9 mouse cellular contexts compared by ENCODE assay signal in genomic region chr4:85096033-85096432, GRCm38 (mm10).
DNase-seq lines count a peak whose midpoint lies in the region; ATAC-seq lines count a peak whose summit lies in the region.
"Had no signal": no experiment of that assay in that cellular context is flagged by ENCODE, and none has a peak within 500 bp of the region (broad histone marks: within the 10 kb centered on the region; RNA-seq: fewer than 3 reads in every experiment).

No protein-coding gene starts in this region.

- 51% methylated on average over 4 of the region's 4 CpGs for WGBS in forebrain, embryonic 13.5 days
- 70% methylated on average over 4 of the region's 4 CpGs for WGBS in forebrain, embryonic 11.5 days
- 56% methylated on average over 4 of the region's 4 CpGs for WGBS in forebrain, embryonic 15.5 days
- WGBS in forebrain, embryonic 12.5 days: 59% methylated on average over 4 of the region's 4 CpGs
- 74% methylated on average over 4 of the region's 4 CpGs for WGBS in neural tube, embryonic 12.5 days

- no peak overlapping the region for H3K4me3 ChIP-seq in forebrain, embryonic 13.5 days
- no peak overlapping the region for H3K4me3 ChIP-seq in forebrain, embryonic 11.5 days (ENCODE audit: low read depth, low read length)
- H3K4me3 ChIP-seq in forebrain, embryonic 15.5 days: no peak overlapping the region
- H3K4me3 ChIP-seq in forebrain, embryonic 12.5 days (replicated peaks): no peak overlapping the region
- no peak overlapping the region for H3K4me3 ChIP-seq in neural tube, embryonic 12.5 days
- H3K4me3 ChIP-seq: embryonic facial prominence, embryonic 13.5 days; embryonic facial prominence, embryonic 15.5 days; erythroblast, embryonic 14.5 days had no signal

- no peaks in the 10 kb centered on the region for H3K9me3 ChIP-seq in forebrain, embryonic 13.5 days (replicated peaks)
- no peaks in the 10 kb centered on the region for H3K9me3 ChIP-seq in forebrain, embryonic 11.5 days (ENCODE audit: control insufficient read depth, low read length)
- H3K9me3 ChIP-seq in forebrain, embryonic 15.5 days: no peaks in the 10 kb centered on the region
- H3K9me3 ChIP-seq in forebrain, embryonic 12.5 days: no peaks in the 10 kb centered on the region
- H3K9me3 ChIP-seq in neural tube, embryonic 12.5 days: no peaks in the 10 kb centered on the region
- H3K9me3 ChIP-seq: embryonic facial prominence, embryonic 13.5 days; embryonic facial prominence, embryonic 15.5 days had no signal

- ATAC-seq in forebrain, embryonic 13.5 days: 0 out of 2 replicates have a peak, but pooled peaks have one; percentile 27
- ATAC-seq in forebrain, embryonic 11.5 days (replicated peaks; ENCODE audit: low FRiP score): no peak
- ATAC-seq in forebrain, embryonic 15.5 days (replicated peaks): peak; percentile 51; the same call in 1 of the 2 replicates
- no peak for ATAC-seq in forebrain, embryonic 12.5 days (ENCODE audit: low FRiP score)
- ATAC-seq in neural tube, embryonic 12.5 days (ENCODE audit: low FRiP score, low read depth): peak; percentile 50; the same call in 1 of the 2 replicates

- no peak for DNase-seq in forebrain, embryonic 11.5 days (ENCODE audit: low spot score)
- DNase-seq in neural tube, embryonic 10.5 days (ENCODE audit: extremely low spot score, low spot score): no peak

- peaks cover 3% of the 10 kb centered on the region; the same call in 1 of the 2 replicates for H3K36me3 ChIP-seq in forebrain, embryonic 13.5 days (ENCODE audit: poor library complexity, severe bottlenecking)
- no peaks in the 10 kb centered on the region; the same call in 1 of the 2 replicates for H3K36me3 ChIP-seq in forebrain, embryonic 11.5 days (ENCODE audit: control insufficient read depth, insufficient read depth, low read length)
- no peaks in the 10 kb centered on the region for H3K36me3 ChIP-seq in forebrain, embryonic 15.5 days
- no peaks in the 10 kb centered on the region for H3K36me3 ChIP-seq in forebrain, embryonic 12.5 days (replicated peaks)
- peaks cover 4% of the 10 kb centered on the region; the same call in 1 of the 2 replicates for H3K36me3 ChIP-seq in neural tube, embryonic 12.5 days
- H3K36me3 ChIP-seq: embryonic facial prominence, embryonic 15.5 days had no signal

- H3K9ac ChIP-seq in forebrain, embryonic 13.5 days: no peak overlapping the region
- H3K9ac ChIP-seq in forebrain, embryonic 11.5 days (ENCODE audit: low read length): no peak overlapping the region
- H3K9ac ChIP-seq in forebrain, embryonic 15.5 days (replicated peaks): no peak overlapping the region
- H3K9ac ChIP-seq in forebrain, embryonic 12.5 days: no peak overlapping the region
- no peak overlapping the region for H3K9ac ChIP-seq in neural tube, embryonic 12.5 days
- H3K9ac ChIP-seq: embryonic facial prominence, embryonic 13.5 days; embryonic facial prominence, embryonic 15.5 days had no signal

- no peak overlapping the region for H3K27ac ChIP-seq in forebrain, embryonic 13.5 days
- no peak overlapping the region for H3K27ac ChIP-seq in forebrain, embryonic 11.5 days (ENCODE audit: low read depth, low read length)
- no peak overlapping the region for H3K27ac ChIP-seq in forebrain, embryonic 15.5 days (replicated peaks)
- H3K27ac ChIP-seq in forebrain, embryonic 12.5 days: no peak overlapping the region
- H3K27ac ChIP-seq in neural tube, embryonic 12.5 days: no peak overlapping the region
- H3K27ac ChIP-seq: embryonic facial prominence, embryonic 13.5 days; embryonic facial prominence, embryonic 15.5 days had no signal

- no peaks in the 10 kb centered on the region for H3K27me3 ChIP-seq in forebrain, embryonic 13.5 days
- H3K27me3 ChIP-seq in forebrain, embryonic 11.5 days (ENCODE audit: control insufficient read depth, insufficient read depth, low read length): no peaks in the 10 kb centered on the region
- H3K27me3 ChIP-seq in forebrain, embryonic 15.5 days: no peaks in the 10 kb centered on the region
- H3K27me3 ChIP-seq in forebrain, embryonic 12.5 days: no peaks in the 10 kb centered on the region
- no peaks in the 10 kb centered on the region for H3K27me3 ChIP-seq in neural tube, embryonic 12.5 days (replicated peaks)
- H3K27me3 ChIP-seq: embryonic facial prominence, embryonic 13.5 days; embryonic facial prominence, embryonic 15.5 days had no signal

- H3K4me1 ChIP-seq in forebrain, embryonic 13.5 days: no peaks in the 10 kb centered on the region
- no peaks in the 10 kb centered on the region for H3K4me1 ChIP-seq in forebrain, embryonic 11.5 days (replicated peaks; ENCODE audit: control insufficient read depth, insufficient read depth, low read length)
- H3K4me1 ChIP-seq in forebrain, embryonic 15.5 days: no peaks in the 10 kb centered on the region
- no peaks in the 10 kb centered on the region for H3K4me1 ChIP-seq in forebrain, embryonic 12.5 days
- no peaks in the 10 kb centered on the region for H3K4me1 ChIP-seq in neural tube, embryonic 12.5 days
- H3K4me1 ChIP-seq: embryonic facial prominence, embryonic 13.5 days; embryonic facial prominence, embryonic 15.5 days had no signal

- H3K4me2 ChIP-seq in forebrain, embryonic 13.5 days: no peak overlapping the region
- H3K4me2 ChIP-seq in forebrain, embryonic 11.5 days (ENCODE audit: low read depth, low read length, severe bottlenecking): no peak overlapping the region
- H3K4me2 ChIP-seq in forebrain, embryonic 15.5 days (replicated peaks): no peak overlapping the region
- no peak overlapping the region for H3K4me2 ChIP-seq in forebrain, embryonic 12.5 days
- no peak overlapping the region for H3K4me2 ChIP-seq in neural tube, embryonic 12.5 days (replicated peaks)
- H3K4me2 ChIP-seq: embryonic facial prominence, embryonic 13.5 days; embryonic facial prominence, embryonic 15.5 days had no signal

Comparison
In these comparisons a context has a peak if more than half of its experiments do, and no peak if none do; other contexts are left out.
1. ATAC-seq: peak in forebrain, embryonic 13.5 days (single experiment), forebrain, embryonic 15.5 days (single experiment) and neural tube, embryonic 12.5 days (single experiment); none in forebrain, embryonic 11.5 days (single experiment) and forebrain, embryonic 12.5 days (single experiment).